Mouse (Mus musculus): ENCODE results near the gene Crcp. TPM values are rescaled to one million over a fixed set of nuclear protein-coding genes. Genes with fewer than 3 reads are reported as not detected.

Crcp gene
- total and polyA plus RNA-seq, 3 experiments, result 12.4 to 86.2 (median 45.0) TPM

- peaks cover 52% of the 10 kb centered on the region for H3K36me3 ChIP-seq (replicated peaks)
- no peak overlapping the region for H3K4me3 ChIP-seq (ENCODE audit: low read depth, low read length)
- TF ChIP-seq TAL1 (conservative IDR thresholded peaks at IDR 0.05; ENCODE audit: low read depth, low read length) (no peak), CTCF (IDR thresholded peaks at IDR 0.05; ENCODE audit: low read depth, low read length) (no peak), GATA2 (IDR thresholded peaks at IDR 0.05; ENCODE audit: borderline replicate concordance, low read depth, low read length) (no peak), GATA1 (IDR thresholded peaks at IDR 0.05; ENCODE audit: borderline replicate concordance, low read length) (no peak), POLR2AphosphoS5 (IDR thresholded peaks at IDR 0.05; ENCODE audit: insufficient replicate concordance, low read depth, low read length) (no peak)
- peaks cover 35% of the 10 kb centered on the region for H3K4me1 ChIP-seq (ENCODE audit: insufficient read depth, low read depth, low read length)
- DNase-seq (ENCODE audit: low spot score), result no peak
- no peak for ATAC-seq (ENCODE audit: extremely low read depth, insufficient number of reproducible peaks, low FRiP score, poor library complexity, severe bottlenecking)
- H3K27me3 ChIP-seq (ENCODE audit: insufficient read depth, low read length), result no peaks in the 10 kb centered on the region; the same call in 1 of the 2 replicates
- H3K9me3 ChIP-seq (replicated peaks), result no peaks in the 10 kb centered on the region
Observed at GRCm38 (mm10) chr5:130021361-130021966, 7.6 kb upstream of the Crcp start.

DNA sequence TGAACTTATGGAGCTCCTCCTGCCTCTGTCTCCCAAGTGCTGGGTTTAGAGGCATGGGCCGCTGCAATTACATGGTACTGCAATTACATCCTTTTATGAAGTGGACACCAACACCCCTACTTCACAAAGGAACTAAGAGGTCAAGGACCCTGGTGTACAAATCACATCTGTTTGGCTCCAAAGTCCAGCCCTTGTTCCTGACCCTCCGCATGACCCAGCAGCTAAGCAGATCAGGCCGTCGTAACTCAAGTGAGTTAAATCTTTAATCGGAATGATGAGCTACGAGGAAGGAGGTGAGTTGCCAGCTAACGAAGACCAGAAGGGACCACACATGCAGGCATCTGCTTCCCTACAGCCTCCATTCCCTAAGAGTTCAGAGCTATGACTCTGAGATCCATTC lies 6.7 kb upstream of the Crcp start:
- TF ChIP-seq CTCF (IDR thresholded peaks at IDR 0.05; ENCODE audit: low read depth, low read length), result no peak
- no peak for TF ChIP-seq GATA2 (IDR thresholded peaks at IDR 0.05; ENCODE audit: borderline replicate concordance, low read depth, low read length)
- no peak for TF ChIP-seq TAL1 (conservative IDR thresholded peaks at IDR 0.05; ENCODE audit: low read depth, low read length)
- TF ChIP-seq POLR2AphosphoS5 (IDR thresholded peaks at IDR 0.05; ENCODE audit: insufficient replicate concordance, low read depth, low read length), result no peak
- TF ChIP-seq GATA1 (IDR thresholded peaks at IDR 0.05; ENCODE audit: borderline replicate concordance, low read length), result no peak
- no peaks in the 10 kb centered on the region for H3K9me3 ChIP-seq (replicated peaks)
- no peaks in the 10 kb centered on the region; the same call in 1 of the 2 replicates for H3K27me3 ChIP-seq (ENCODE audit: insufficient read depth, low read length)
- ATAC-seq (ENCODE audit: extremely low read depth, insufficient number of reproducible peaks, low FRiP score, poor library complexity, severe bottlenecking) (no peak), DNase-seq (ENCODE audit: low spot score) (no peak)
- H3K36me3 ChIP-seq (replicated peaks), result peaks cover 46% of the 10 kb centered on the region
- H3K4me1 ChIP-seq (ENCODE audit: insufficient read depth, low read depth, low read length), result peaks cover 35% of the 10 kb centered on the region
- no peak overlapping the region for H3K4me3 ChIP-seq (ENCODE audit: low read depth, low read length)

- Histone ChIP-seq H3K4me1 (ENCODE audit: insufficient read depth, low read depth, low read length) (peaks cover 38% of the 10 kb centered on the region), H3K4me3 (ENCODE audit: low read depth, low read length) (peak overlapping the region; percentile 84; the same call in 1 of the 2 replicates), H3K9me3 (replicated peaks) (no peaks in the 10 kb centered on the region), H3K36me3 (replicated peaks) (peaks cover 38% of the 10 kb centered on the region), H3K27me3 (ENCODE audit: insufficient read depth, low read length) (no peaks in the 10 kb centered on the region; the same call in 1 of the 2 replicates)
- no peak for ATAC-seq (ENCODE audit: extremely low read depth, insufficient number of reproducible peaks, low FRiP score, poor library complexity, severe bottlenecking)
- no peak for DNase-seq (ENCODE audit: low spot score)
- TF ChIP-seq CTCF (IDR thresholded peaks at IDR 0.05; ENCODE audit: low read depth, low read length), result no peak
- no peak for TF ChIP-seq GATA1 (IDR thresholded peaks at IDR 0.05; ENCODE audit: borderline replicate concordance, low read length)
- TF ChIP-seq GATA2 (IDR thresholded peaks at IDR 0.05; ENCODE audit: borderline replicate concordance, low read depth, low read length), result no peak
- no peak for TF ChIP-seq POLR2AphosphoS5 (IDR thresholded peaks at IDR 0.05; ENCODE audit: insufficient replicate concordance, low read depth, low read length)
- no peak for TF ChIP-seq TAL1 (conservative IDR thresholded peaks at IDR 0.05; ENCODE audit: low read depth, low read length)
Observed at GRCm38 (mm10) chr5:130023067-130023766, 5.9 kb upstream of the Crcp start.

DNA sequence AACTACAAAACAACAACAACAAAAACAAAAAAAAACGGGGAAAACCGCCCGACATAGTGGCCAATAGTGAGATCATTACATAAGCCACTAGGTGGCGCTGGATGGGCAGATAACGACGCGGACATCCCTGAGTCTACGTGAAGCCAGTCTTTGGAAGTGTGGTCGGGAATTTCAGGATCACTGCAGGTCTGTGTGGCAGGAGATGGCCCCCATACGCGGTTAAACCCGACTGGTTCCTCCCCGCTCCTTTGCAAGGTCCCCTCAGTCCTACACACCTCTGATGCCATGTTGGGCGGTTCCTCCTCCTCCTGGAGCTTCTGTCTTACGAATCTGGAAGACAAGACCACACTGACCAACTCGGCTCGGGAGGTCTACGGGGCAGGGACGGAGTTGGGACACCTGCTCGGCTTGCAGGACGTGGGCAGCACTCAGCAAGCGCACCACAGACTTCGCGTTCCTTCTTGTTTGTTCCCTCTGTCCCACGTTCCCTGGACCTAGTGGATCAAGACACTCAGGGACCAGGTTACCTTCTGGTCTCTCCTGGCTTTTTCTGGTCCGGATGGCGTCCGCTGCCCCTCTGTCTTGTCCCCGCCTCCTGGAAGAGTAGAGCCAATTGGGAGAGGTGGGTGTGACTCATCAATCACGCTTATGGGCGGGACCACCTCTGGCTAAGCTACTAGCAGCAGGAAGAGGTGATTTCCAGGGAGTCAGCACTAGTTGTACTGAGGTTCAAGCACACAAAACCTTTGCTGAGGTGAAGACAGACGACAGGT lies 5.1 kb upstream of the Crcp start:
- no peak for TF ChIP-seq TAL1 (conservative IDR thresholded peaks at IDR 0.05; ENCODE audit: low read depth, low read length)
- no peak for TF ChIP-seq GATA2 (IDR thresholded peaks at IDR 0.05; ENCODE audit: borderline replicate concordance, low read depth, low read length)
- TF ChIP-seq CTCF (IDR thresholded peaks at IDR 0.05; ENCODE audit: low read depth, low read length), result peak; percentile 73
- DNase-seq (ENCODE audit: low spot score), result peak; percentile 96
- no peaks in the 10 kb centered on the region for H3K27me3 ChIP-seq (ENCODE audit: insufficient read depth, low read length)
- peak overlapping the region; percentile 84 for H3K4me3 ChIP-seq (ENCODE audit: low read depth, low read length)
- ATAC-seq (ENCODE audit: extremely low read depth, insufficient number of reproducible peaks, low FRiP score, poor library complexity, severe bottlenecking), result peak; percentile 97
- peaks cover 41% of the 10 kb centered on the region for H3K4me1 ChIP-seq (ENCODE audit: insufficient read depth, low read depth, low read length)
- no peaks in the 10 kb centered on the region for H3K9me3 ChIP-seq (replicated peaks)
- peaks cover 30% of the 10 kb centered on the region for H3K36me3 ChIP-seq (replicated peaks)

DNA sequence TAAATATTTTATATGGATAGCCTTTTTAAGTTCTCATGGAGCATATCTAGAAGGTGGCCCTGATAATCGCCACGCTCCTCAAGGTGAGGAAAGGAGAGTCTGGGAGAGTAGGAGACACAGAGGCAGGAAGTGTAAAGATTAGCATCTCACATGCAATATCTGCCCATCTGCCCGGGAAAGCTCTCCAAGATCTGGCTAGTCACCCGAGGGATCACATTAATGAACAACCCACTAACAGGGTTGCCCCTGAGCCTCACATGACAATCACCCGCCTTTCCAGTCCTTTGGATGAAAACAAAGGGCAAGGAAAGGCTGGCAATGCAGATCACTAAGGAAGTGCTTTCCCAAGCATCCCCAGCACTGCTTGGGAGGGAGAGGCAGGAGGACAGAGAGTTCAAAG lies 2.0 kb upstream of the Crcp start:
- TF ChIP-seq CTCF (IDR thresholded peaks at IDR 0.05; ENCODE audit: low read depth, low read length) (no peak), GATA2 (IDR thresholded peaks at IDR 0.05; ENCODE audit: borderline replicate concordance, low read depth, low read length) (no peak), GATA1 (IDR thresholded peaks at IDR 0.05; ENCODE audit: borderline replicate concordance, low read length) (no peak), POLR2AphosphoS5 (IDR thresholded peaks at IDR 0.05; ENCODE audit: insufficient replicate concordance, low read depth, low read length) (no peak)
- DNase-seq (ENCODE audit: low spot score), result no peak
- Histone ChIP-seq H3K36me3 (replicated peaks) (peaks cover 25% of the 10 kb centered on the region), H3K9me3 (replicated peaks) (no peaks in the 10 kb centered on the region), H3K4me3 (ENCODE audit: low read depth, low read length) (no peak overlapping the region), H3K4me1 (ENCODE audit: insufficient read depth, low read depth, low read length) (peaks cover 53% of the 10 kb centered on the region), H3K27me3 (ENCODE audit: insufficient read depth, low read length) (no peaks in the 10 kb centered on the region)
- ATAC-seq (ENCODE audit: extremely low read depth, insufficient number of reproducible peaks, low FRiP score, poor library complexity, severe bottlenecking), result no peak

DNA sequence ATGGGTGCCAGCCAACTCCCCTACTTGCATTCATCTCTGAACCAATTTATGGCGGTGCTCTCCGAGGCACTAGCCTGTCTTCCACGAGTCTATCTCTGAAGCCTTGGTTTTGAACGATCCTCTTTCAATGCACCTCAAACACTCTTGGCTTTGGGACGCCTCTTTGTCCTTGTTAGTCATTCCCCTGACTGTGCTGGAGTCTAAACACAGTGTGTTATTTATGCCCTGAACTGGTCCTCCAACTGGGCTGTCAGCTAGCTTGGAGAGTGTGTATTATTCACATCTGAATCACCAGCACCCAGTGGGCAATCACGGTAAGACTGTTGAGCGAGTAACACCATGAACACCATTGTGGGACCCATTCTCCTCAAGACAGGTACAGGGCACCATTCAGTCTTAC lies 1.4 kb upstream of the Crcp start:
- DNase-seq (ENCODE audit: low spot score), result no peak
- TF ChIP-seq CTCF (IDR thresholded peaks at IDR 0.05; ENCODE audit: low read depth, low read length) (no peak), TAL1 (conservative IDR thresholded peaks at IDR 0.05; ENCODE audit: low read depth, low read length) (no peak)
- no peak for ATAC-seq (ENCODE audit: extremely low read depth, insufficient number of reproducible peaks, low FRiP score, poor library complexity, severe bottlenecking)
- H3K36me3 ChIP-seq (replicated peaks), result peaks cover 27% of the 10 kb centered on the region
- H3K27me3 ChIP-seq (ENCODE audit: insufficient read depth, low read length), result no peaks in the 10 kb centered on the region
- no peak overlapping the region for H3K4me3 ChIP-seq (ENCODE audit: low read depth, low read length)
- no peaks in the 10 kb centered on the region for H3K9me3 ChIP-seq (replicated peaks)
- H3K4me1 ChIP-seq (ENCODE audit: insufficient read depth, low read depth, low read length), result peaks cover 57% of the 10 kb centered on the region

Measured in G1E (cell line).